Mouse (Mus musculus): ENCODE results near the gene Itgb3bp.

DNA sequence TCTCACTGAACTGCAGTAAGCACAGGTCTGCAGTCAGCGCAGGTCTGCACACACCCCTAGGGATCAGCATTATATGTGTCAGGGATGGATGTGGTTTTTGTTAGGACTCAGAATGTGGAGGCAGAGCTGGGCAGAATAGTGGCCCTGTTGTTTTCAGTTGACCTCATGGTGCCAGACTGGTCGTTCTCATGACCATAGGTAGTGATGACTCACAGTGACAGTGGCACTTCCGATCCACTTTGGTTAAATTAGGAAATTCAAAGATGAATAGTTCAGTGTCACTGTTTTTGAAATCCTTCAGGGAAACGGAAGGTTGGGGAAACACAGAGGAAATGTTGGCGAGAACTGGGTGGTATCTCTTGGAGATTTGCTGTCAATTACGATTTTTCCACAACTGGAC lies 43.3 kb upstream of the Itgb3bp start:
- no peak for TF ChIP-seq CTCF (IDR thresholded peaks at IDR 0.05; ENCODE audit: low read depth)
- TF ChIP-seq EP300 (IDR thresholded peaks at IDR 0.05; ENCODE audit: low read depth): no peak
